Mouse (Mus musculus): ENCODE measurements around the gene Hydin.

DNA sequence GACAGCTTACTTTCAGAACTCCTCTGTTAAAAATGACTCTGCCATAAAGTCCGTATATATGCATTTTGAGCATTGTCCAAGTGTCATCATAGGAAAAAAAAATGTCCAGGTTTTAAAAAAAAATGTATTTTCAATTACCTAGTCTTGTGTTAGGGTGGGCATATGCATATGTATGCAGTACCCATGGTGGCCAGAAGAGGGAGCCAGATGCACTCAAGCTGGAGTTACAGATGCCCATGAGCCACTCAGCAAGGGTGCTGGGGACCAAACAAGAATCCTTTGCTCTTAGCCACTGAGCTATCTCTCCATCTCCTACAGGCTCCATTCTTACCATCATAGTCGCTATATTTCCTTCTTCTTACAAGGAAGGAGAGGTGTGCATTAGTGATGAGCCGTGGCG is 222.6 kb downstream of the Hydin start:
- TF ChIP-seq CTCF (IDR thresholded peaks at IDR 0.05; ENCODE audit: low read depth) (peak; percentile 76), EP300 (IDR thresholded peaks at IDR 0.05; ENCODE audit: low read depth) (no peak)

Data from liver, postnatal 0 days (tissue).